In genomic region chr6:88838613-88839012, GRCm38 (mm10) we compare ENCODE assay signal across 25 mouse cellular contexts. TPM values are rescaled to one million over a fixed set of nuclear protein-coding genes. Genes with fewer than 3 reads are reported as not detected.
A peak's percentile ranks its signal among the peaks of the same experiment; 100 is the strongest.
DNase-seq lines count a peak whose midpoint lies in the region; ATAC-seq and TF ChIP-seq lines count a peak whose summit lies in the region.
"Had no signal": no experiment of that assay in that cellular context is flagged by ENCODE, and none has a peak within 500 bp of the region (broad histone marks: within the 10 kb centered on the region; RNA-seq: fewer than 3 reads in every experiment).

No protein-coding gene starts in this region.

- no peak for ATAC-seq in liver, embryonic 15.5 days (ENCODE audit: insufficient read depth)
- no peak for ATAC-seq in liver, embryonic 12.5 days
- ATAC-seq: forebrain, embryonic 15.5 days; hindbrain, postnatal 0 days; inflammation-experienced regulatory T-cells, adult 6 months; intestine, embryonic 16.5 days; Patski had no signal

- H3K4me2 ChIP-seq in liver, embryonic 15.5 days: no peak overlapping the region
- no peak overlapping the region for H3K4me2 ChIP-seq in liver, embryonic 12.5 days
- H3K4me2 ChIP-seq: embryonic facial prominence, embryonic 12.5 days; embryonic facial prominence, embryonic 15.5 days; forebrain, embryonic 12.5 days; forebrain, embryonic 15.5 days; heart, embryonic 13.5 days; hindbrain, embryonic 14.5 days had no signal

- 0 out of 2 replicates have a peak overlapping the region, but pooled peaks have one; percentile 90 for H3K27ac ChIP-seq in liver, embryonic 15.5 days (replicated peaks)
- no peak overlapping the region for H3K27ac ChIP-seq in liver, embryonic 12.5 days
- peak overlapping the region; percentile 73 for H3K27ac ChIP-seq in bone marrow, adult 2 months (ENCODE audit: control insufficient read depth, insufficient read depth, low read depth, low read length, poor library complexity)
- H3K27ac ChIP-seq: embryonic facial prominence, embryonic 12.5 days; embryonic facial prominence, embryonic 15.5 days; forebrain, embryonic 12.5 days; forebrain, embryonic 15.5 days; heart, embryonic 13.5 days; hindbrain, embryonic 14.5 days; hindbrain, postnatal 0 days had no signal

- H3K9me3 ChIP-seq in liver, embryonic 15.5 days (replicated peaks): no peaks in the 10 kb centered on the region
- H3K9me3 ChIP-seq in liver, embryonic 12.5 days (replicated peaks): no peaks in the 10 kb centered on the region
- H3K9me3 ChIP-seq: embryonic facial prominence, embryonic 12.5 days; embryonic facial prominence, embryonic 15.5 days; forebrain, embryonic 12.5 days; forebrain, embryonic 15.5 days; G1E; heart, embryonic 13.5 days had no signal

- H3K27me3 ChIP-seq in liver, embryonic 15.5 days: no peaks in the 10 kb centered on the region
- H3K27me3 ChIP-seq in liver, embryonic 12.5 days (replicated peaks): no peaks in the 10 kb centered on the region
- H3K27me3 ChIP-seq: embryonic facial prominence, embryonic 12.5 days; embryonic facial prominence, embryonic 15.5 days; forebrain, embryonic 15.5 days; heart, embryonic 13.5 days; Patski had no signal

- peak; percentile 59 for DNase-seq in cerebellum, adult 9-11 months
- no peak for DNase-seq in cerebellum, adult 9-10 months
- no peak for DNase-seq in B cell, adult 2 months
- DNase-seq: adrenal gland, postnatal 10 days; adrenal gland, postnatal 36 days; gastrocnemius, postnatal 14 days; heart, adult 18-20 months; heart, postnatal 14 days; heart, postnatal 4 days; kidney, adult 18-20 months had no signal

- H3K36me3 ChIP-seq in liver, embryonic 15.5 days (replicated peaks): peaks cover 50% of the 10 kb centered on the region
- peaks cover 49% of the 10 kb centered on the region for H3K36me3 ChIP-seq in liver, embryonic 12.5 days

- TF ChIP-seq POLR2A in bone marrow, adult 2 months (IDR thresholded peaks at IDR 0.05; ENCODE audit: borderline replicate concordance, control insufficient read depth, low read depth, low read length): no peak

- H3K4me1 ChIP-seq in liver, embryonic 15.5 days (replicated peaks): peaks cover 77% of the 10 kb centered on the region
- peaks cover 71% of the 10 kb centered on the region for H3K4me1 ChIP-seq in liver, embryonic 12.5 days
- peaks cover 13% of the 10 kb centered on the region for H3K4me1 ChIP-seq in bone marrow, adult 2 months (ENCODE audit: control insufficient read depth, insufficient read depth, low read length)

- 88% methylated on average over 10 of the region's 10 CpGs for WGBS in liver, embryonic 15.5 days (ENCODE audit: insufficient replicate concordance)
- 83% methylated on average over 10 of the region's 10 CpGs for WGBS in liver, embryonic 12.5 days (ENCODE audit: insufficient replicate concordance)
- WGBS in bone marrow, adult 2 months: 91% methylated on average over 10 of the region's 10 CpGs

- no peak overlapping the region for H3K4me3 ChIP-seq in liver, embryonic 15.5 days (replicated peaks)
- H3K4me3 ChIP-seq in liver, embryonic 12.5 days: no peak overlapping the region
- no peak overlapping the region for H3K4me3 ChIP-seq in bone marrow, adult 2 months (replicated peaks; ENCODE audit: control insufficient read depth, low read depth, low read length)
- H3K4me3 ChIP-seq: embryonic facial prominence, embryonic 12.5 days; embryonic facial prominence, embryonic 15.5 days; erythroblast, embryonic 14.5 days; forebrain, embryonic 12.5 days; forebrain, embryonic 15.5 days; heart, embryonic 13.5 days had no signal

- TF ChIP-seq CTCF in bone marrow, adult 2 months (IDR thresholded peaks at IDR 0.05; ENCODE audit: control insufficient read depth, insufficient read depth, low read length): no peak

- H3K9ac ChIP-seq in liver, embryonic 15.5 days: no peak overlapping the region
- no peak overlapping the region for H3K9ac ChIP-seq in liver, embryonic 12.5 days
- H3K9ac ChIP-seq: embryonic facial prominence, embryonic 12.5 days; embryonic facial prominence, embryonic 15.5 days; forebrain, embryonic 12.5 days; forebrain, embryonic 15.5 days; heart, embryonic 13.5 days; hindbrain, embryonic 14.5 days had no signal

RNA-seq across cellular contexts. Expression of gene Abtb1, which starts 3.2 kb away (rescaled TPM):
- polyA plus RNA-seq in liver, embryonic 15.5 days (2015; fragmentation: Nextera tagmentation; extraction: Ambion mirVana): 57.7 and 66.9 TPM in 2 replicates
- polyA plus RNA-seq in liver, embryonic 12.5 days (2016; fragmentation: Nextera tagmentation; extraction: Ambion mirVana): 37.6 and 40.0 TPM in 2 replicates
- polyA plus RNA-seq in bone marrow, adult 2 months (2011; ENCODE audit: insufficient read depth, insufficient read length, low replicate concordance, missing spikeins): 92.2 and 165 TPM in 2 replicates

RNA-seq across cellular contexts. Expression of gene Podxl2, which starts 36.2 kb away (rescaled TPM):
- 1.7 and 1.8 TPM in 2 replicates for polyA plus RNA-seq in liver, embryonic 15.5 days (2015; fragmentation: Nextera tagmentation; extraction: Ambion mirVana)
- polyA plus RNA-seq in liver, embryonic 12.5 days (2016; fragmentation: Nextera tagmentation; extraction: Ambion mirVana): 4.6 and 5.0 TPM in 2 replicates
- polyA plus RNA-seq in bone marrow, adult 2 months (2011; ENCODE audit: insufficient read depth, insufficient read length, low replicate concordance, missing spikeins): 2.5 and 2.6 TPM in 2 replicates
- polyA plus RNA-seq: G1E; inflammation-experienced regulatory T-cells, adult 6 months had no signal

RNA-seq across cellular contexts. Expression of gene Mcm2, which starts 60.0 kb away (rescaled TPM):
- polyA plus RNA-seq in liver, embryonic 15.5 days (2015; fragmentation: Nextera tagmentation; extraction: Ambion mirVana): 147 and 155 TPM in 2 replicates
- polyA plus RNA-seq in liver, embryonic 12.5 days (2016; fragmentation: Nextera tagmentation; extraction: Ambion mirVana): 240 and 243 TPM in 2 replicates
- polyA plus RNA-seq in bone marrow, adult 2 months (2011; ENCODE audit: insufficient read depth, insufficient read length, low replicate concordance, missing spikeins): 78.2 and 120 TPM in 2 replicates
